Mouse (Mus musculus): ENCODE data around the gene Ints7. TPM values are rescaled to one million over a fixed set of nuclear protein-coding genes. Genes with fewer than 3 reads are reported as not detected.
A peak's percentile ranks its signal among the peaks of the same experiment; 100 is the strongest.

The Ints7 gene
- total RNA-seq, 2 experiments from 2014 or later, result 6.7 to 7.2 TPM

DNA sequence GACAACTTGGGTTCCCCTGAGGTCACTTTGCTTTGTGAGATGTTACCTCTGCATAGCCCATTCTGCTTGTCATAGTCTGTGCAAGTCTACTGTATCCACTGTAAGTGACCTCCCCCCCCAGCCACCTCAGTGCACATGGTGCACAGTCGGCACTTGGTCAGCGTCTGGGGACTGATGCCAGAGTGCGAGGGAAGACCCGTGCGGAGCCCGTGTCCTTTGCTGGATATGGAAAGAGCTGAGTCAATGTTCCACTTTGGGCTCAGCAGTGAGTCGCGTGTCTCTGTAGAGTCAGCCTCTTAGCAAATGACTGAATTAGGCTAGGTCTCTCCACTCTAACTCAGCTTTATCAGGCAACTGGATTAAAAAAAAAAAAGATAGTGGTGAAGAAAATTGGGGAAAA lies 47.4 kb downstream of the Ints7 start:
- DNase-seq, result peak; percentile 84
- H3K4me3 ChIP-seq, result no peak overlapping the region
- peak overlapping the region; percentile 20; the same call in 1 of the 2 replicates for H3K27ac ChIP-seq
- intact Hi-C loops (cut with DNase I), result no loop called here
- TF ChIP-seq CTCF (IDR thresholded peaks at IDR 0.05), result no peak

- no peak for TF ChIP-seq CTCF (IDR thresholded peaks at IDR 0.05)
- Histone ChIP-seq H3K27ac (no peak overlapping the region), H3K4me3 (no peak overlapping the region)
- no peak for DNase-seq
- intact Hi-C loops (cut with DNase I), result no loop called here
Measured at GRCm38 (mm10) chr1:191624492-191624891, 49.1 kb downstream of the Ints7 start.

DNA sequence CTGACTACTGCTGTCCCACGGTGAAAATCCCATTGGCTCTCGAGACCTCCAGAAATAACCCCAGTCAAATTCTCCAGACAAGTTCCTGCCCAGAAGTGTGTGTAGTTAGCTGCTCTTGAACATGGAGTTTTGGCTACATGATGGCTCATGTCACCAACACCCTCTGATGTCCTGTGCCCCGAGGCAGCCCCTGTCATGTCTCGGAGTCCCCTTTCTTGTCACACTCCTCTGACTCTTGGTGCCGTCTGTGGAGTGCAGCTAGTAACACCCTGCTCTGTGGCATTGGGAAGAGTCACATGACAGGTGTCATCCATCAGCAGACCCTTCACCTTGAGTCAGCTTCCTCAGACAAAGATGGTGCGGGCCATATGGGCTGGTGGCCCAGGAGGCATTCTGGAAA lies 49.6 kb downstream of the Ints7 start:
- no peak overlapping the region for H3K27ac ChIP-seq
- intact Hi-C loops (cut with DNase I), result loop anchor here (5.0 kb wide), 1 partner anchor 92 kb away; the partner anchor contains the start of gene Lpgat1
- DNase-seq, result no peak

DNA sequence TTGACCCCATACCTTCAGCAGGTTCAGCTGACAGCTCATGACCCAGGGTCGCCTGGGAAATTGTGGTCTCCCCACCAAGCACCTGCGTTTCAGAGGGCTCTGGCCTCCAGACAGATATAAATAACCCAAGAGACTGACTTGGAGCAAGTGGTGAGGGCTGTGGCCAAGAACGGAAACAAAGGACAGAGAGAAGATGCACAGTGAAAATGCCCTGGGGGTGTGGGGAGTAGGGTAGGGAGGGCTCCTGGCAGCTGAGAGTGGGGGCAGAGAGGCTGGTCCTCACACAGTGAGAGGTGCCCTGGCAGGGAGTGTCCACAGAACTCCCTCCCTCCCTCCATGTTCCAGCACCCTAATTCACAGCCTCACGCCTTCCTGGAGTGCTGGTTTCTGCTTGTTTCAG lies 50.2 kb downstream of the Ints7 start:
- Histone ChIP-seq H3K27ac (no peak overlapping the region), H3K4me3 (no peak overlapping the region)
- DNase-seq, result no peak
- no peak for TF ChIP-seq CTCF (IDR thresholded peaks at IDR 0.05)
- intact Hi-C loops (cut with DNase I), result loop anchor here (5.0 kb wide), 1 partner anchor 92 kb away; the partner anchor contains the start of gene Lpgat1

More for the DNA sequence above, 49.6 kb downstream of the Ints7 start:
- no peak for TF ChIP-seq CTCF (IDR thresholded peaks at IDR 0.05)
- H3K4me3 ChIP-seq, result no peak overlapping the region

DNA sequence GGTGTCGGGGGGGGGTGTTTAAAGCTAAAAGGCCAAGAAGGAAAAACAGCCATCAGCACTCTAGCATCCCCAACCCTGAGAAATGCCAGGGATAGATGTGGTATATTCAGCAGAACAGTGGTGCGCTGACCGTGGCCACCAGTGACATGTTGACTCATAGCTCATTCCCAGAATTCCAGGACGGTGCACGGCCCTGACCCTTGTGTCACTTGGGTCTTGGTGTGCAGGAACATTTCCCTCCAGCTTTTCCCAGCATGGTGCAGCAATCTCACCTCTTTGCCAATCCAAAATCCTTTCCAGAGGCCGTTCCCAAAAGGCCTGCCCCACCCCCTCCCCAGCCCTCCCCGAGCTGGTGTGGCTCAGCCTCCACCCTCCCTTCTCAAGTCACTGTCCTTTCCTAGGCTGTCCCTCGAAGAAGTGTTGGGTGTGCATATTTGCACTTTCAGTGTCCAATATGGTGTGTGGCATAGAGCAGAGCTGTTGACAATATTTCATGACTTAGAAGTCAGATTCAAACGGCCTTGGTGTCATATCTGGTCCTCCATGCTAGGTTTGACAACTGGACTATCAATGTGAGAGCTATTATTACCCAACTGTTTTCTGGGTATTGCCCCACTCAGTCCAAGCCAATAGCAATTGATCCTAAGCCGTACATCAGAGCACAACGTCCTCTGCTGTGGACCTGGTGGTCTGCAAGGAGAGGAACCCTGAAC lies 53.2 kb downstream of the Ints7 start:
- TF ChIP-seq CTCF (IDR thresholded peaks at IDR 0.05), result no peak
- no peak for DNase-seq
- intact Hi-C loops (cut with DNase I), result loop anchor here (5.0 kb wide), 1 partner anchor 89 kb away; the partner anchor contains the start of gene Lpgat1
- no peak overlapping the region for H3K27ac ChIP-seq
- no peak overlapping the region for H3K4me3 ChIP-seq

GRCm38 (mm10) chr1:191629170-191629636 lies 53.8 kb downstream of the Ints7 start:
- intact Hi-C loops (cut with DNase I), result loop anchor here (5.0 kb wide), 1 partner anchor 88 kb away; the partner anchor contains the start of gene Lpgat1

DNA sequence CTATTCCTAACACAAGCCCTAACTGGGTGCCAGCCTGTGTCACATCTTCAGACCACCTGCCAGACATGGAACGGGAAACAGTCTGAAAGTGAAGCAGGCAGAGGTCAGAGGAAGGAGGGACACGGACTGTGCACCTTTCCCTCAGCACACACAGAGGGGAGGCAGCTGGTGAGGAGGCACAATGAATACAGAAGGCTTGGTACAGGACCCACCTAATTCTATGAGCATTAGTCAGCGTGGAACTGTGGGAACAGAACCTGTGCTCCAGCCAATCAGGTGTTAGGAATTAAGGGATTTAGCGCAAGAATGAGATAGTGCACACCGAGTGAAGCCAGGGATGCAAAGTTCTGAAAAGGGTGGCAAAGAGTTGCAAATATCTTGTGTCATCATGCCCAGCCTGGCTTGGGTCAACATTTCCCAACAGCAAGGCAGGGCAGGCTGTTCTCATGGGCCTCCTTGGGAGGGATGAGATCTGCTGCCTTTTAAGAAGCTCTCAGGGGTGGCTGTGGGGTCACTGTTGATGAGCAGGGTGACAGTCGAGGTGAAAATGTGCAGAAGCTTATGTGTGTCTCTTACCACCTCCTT lies 57.2 kb downstream of the Ints7 start:
- no peak for TF ChIP-seq CTCF (IDR thresholded peaks at IDR 0.05)
- H3K4me3 ChIP-seq, result no peak overlapping the region
- H3K27ac ChIP-seq, result no peak overlapping the region

More at GRCm38 (mm10) chr1:191629170-191629636, 53.8 kb downstream of the Ints7 start:
- Histone ChIP-seq H3K4me3 (no peak overlapping the region), H3K27ac (no peak overlapping the region)
- no peak for TF ChIP-seq CTCF (IDR thresholded peaks at IDR 0.05)
- no peak for DNase-seq

DNA sequence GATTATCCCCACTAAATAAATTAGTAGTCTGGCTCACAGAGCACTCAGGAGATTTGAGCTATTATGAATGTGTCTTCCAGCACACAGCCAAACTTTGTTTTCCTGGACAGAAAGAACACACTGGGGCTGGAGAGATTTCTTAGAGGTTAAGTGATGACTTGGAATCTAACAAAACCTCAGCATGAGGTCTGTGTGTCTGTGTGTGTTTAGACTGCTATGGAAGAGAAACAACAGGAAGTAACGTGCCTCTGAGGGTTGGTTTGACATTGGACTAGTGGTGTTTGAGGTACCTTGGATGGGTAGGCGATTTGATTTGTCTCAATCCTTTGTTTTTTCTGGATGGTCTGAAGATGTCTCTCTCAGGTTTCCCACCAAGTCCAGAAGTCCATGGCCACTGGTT lies 58.7 kb downstream of the Ints7 start:
- no peak overlapping the region for H3K27ac ChIP-seq
- no peak for TF ChIP-seq CTCF (IDR thresholded peaks at IDR 0.05)
- intact Hi-C loops (cut with DNase I), result no loop called here

More for the DNA sequence above, 57.2 kb downstream of the Ints7 start:
- intact Hi-C loops (cut with DNase I), result no loop called here
- DNase-seq, result no peak

DNA sequence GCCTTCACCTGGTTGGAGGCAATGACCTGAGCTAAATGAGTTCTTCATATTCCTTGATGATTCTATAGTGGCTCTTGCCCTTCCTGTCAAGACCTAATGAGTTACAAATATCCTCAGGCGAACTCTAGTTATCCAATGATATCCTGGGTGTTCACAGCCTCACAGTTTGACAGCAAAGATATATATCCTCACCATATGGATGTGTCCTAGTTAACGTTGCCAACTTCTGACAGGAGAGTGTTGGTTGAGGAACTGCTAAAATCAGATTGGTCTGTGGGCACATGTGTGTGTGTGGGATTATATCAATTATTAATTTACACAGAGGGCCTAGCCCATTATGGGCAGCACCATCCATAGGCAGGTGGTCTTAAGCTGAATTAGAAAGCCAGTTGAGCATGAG lies 63.0 kb downstream of the Ints7 start:
- no peak for TF ChIP-seq CTCF (IDR thresholded peaks at IDR 0.05)
- intact Hi-C loops (cut with DNase I), result no loop called here
- no peak for DNase-seq
- H3K4me3 ChIP-seq, result no peak overlapping the region
- no peak overlapping the region for H3K27ac ChIP-seq

More for the DNA sequence above, 58.7 kb downstream of the Ints7 start:
- DNase-seq, result no peak
- H3K4me3 ChIP-seq, result no peak overlapping the region

DNA sequence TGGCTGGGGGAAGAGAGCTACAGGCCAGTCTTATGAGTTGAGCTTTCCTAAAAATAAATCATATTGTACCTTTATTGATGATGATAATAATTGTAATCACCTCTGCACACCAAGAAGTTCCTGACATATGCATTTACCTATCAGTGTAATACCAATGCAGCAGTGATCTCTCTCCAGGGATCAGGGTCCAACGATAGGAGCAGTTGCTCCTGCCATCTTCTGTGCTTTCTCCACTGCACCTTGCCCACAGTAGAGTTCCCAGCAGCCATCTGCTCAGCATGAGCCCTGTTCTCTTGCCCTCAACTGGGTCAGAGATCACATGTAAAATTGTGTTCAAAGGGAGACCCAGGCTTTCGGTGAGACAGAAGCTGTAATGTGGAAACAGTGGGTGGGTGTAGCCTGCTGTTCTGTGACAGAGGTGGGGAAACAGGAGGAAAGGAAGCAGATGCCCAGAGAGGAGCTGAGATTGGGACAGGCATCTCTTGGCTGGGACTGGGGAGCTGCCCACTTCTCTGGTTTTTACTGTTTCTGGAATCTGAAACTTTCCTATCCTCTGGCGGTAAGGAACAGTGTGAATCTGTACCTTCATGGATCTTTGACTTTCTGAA lies 63.9 kb downstream of the Ints7 start:
- intact Hi-C loops (cut with DNase I), result no loop called here
- TF ChIP-seq CTCF (IDR thresholded peaks at IDR 0.05), result no peak
- Histone ChIP-seq H3K27ac (no peak overlapping the region), H3K4me3 (no peak overlapping the region)
- DNase-seq, result no peak

- DNase-seq, result no peak
- Histone ChIP-seq H3K27ac (no peak overlapping the region), H3K4me3 (no peak overlapping the region)
- intact Hi-C loops (cut with DNase I), result no loop called here
- no peak for TF ChIP-seq CTCF (IDR thresholded peaks at IDR 0.05)
Measured at GRCm38 (mm10) chr1:191640146-191640545, 64.7 kb downstream of the Ints7 start.

- no peak for DNase-seq
- intact Hi-C loops (cut with DNase I), result no loop called here
- H3K4me3 ChIP-seq, result no peak overlapping the region
- H3K27ac ChIP-seq, result no peak overlapping the region
- no peak for TF ChIP-seq CTCF (IDR thresholded peaks at IDR 0.05)
Measured at GRCm38 (mm10) chr1:191640848-191641247, 65.4 kb downstream of the Ints7 start.

DNA sequence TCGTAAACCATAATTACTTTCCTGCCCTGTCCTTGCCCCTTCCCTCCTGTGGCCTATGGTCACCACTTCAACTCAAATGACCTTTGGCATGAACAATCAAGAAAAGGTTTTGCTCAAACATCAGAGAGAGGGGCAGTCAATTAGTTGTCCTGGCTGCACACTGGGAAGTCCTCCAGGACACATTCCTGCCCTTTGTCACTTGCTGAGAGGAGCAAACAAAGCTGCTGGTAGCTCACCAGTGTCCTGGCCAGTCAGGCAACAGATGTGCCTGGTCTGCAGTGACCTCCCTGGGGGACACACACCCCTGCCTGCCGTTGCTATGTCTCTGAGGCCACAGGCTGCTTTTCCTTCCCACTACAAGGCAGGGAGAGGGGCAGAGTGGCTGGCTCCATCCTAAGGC lies 66.0 kb downstream of the Ints7 start:
- Histone ChIP-seq H3K27ac (no peak overlapping the region), H3K4me3 (no peak overlapping the region)
- DNase-seq, result no peak
- no peak for TF ChIP-seq CTCF (IDR thresholded peaks at IDR 0.05)
- intact Hi-C loops (cut with DNase I), result no loop called here

All from gastrocnemius, adult 2 months (tissue).